Mouse (Mus musculus): ENCODE data around the gene Afdn.
"Not testable (repeated sequence)": the region's sequence is repeated elsewhere in the genome, so short reads cannot be mapped to it uniquely, and the experiment has no call there.

The Afdn gene

GRCm38 (mm10) chr17:13870236-13870635 lies 109.9 kb downstream of the Afdn start:
- no peak for DNase-seq (ENCODE audit: low spot score in 2 of 2)

DNA sequence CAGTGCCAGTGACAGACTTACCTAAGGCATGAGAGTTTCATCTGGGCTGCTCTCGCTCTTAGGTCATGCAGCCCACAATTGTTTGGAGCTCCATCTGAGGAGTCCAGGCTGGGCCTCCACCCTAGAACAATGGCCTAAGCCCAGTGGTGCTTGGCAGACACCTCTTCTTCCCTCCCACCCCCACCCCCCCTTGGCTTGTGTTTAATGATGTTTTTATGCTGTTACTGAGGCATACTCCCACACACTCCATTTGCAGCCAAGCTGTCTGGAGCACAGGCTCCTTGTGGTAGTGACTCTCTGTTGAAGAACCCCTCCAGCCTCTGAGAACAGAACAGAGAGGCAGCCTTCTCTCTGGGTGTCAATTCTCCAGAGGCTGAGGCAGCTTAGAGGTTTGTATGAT lies 113.9 kb downstream of the Afdn start:
- no peak for DNase-seq (ENCODE audit: low spot score in 2 of 2)

GRCm38 (mm10) chr17:13877460-13877859 lies 117.1 kb downstream of the Afdn start:
- DNase-seq (ENCODE audit: low spot score in 2 of 2) = no peak

- DNase-seq (ENCODE audit: low spot score in 2 of 2) = no peak
Observed at GRCm38 (mm10) chr17:13879731-13880130, 119.4 kb downstream of the Afdn start.

GRCm38 (mm10) chr17:13883540-13883939 lies 123.2 kb downstream of the Afdn start:
- DNase-seq (ENCODE audit: low spot score in 2 of 2) = no peak

DNA sequence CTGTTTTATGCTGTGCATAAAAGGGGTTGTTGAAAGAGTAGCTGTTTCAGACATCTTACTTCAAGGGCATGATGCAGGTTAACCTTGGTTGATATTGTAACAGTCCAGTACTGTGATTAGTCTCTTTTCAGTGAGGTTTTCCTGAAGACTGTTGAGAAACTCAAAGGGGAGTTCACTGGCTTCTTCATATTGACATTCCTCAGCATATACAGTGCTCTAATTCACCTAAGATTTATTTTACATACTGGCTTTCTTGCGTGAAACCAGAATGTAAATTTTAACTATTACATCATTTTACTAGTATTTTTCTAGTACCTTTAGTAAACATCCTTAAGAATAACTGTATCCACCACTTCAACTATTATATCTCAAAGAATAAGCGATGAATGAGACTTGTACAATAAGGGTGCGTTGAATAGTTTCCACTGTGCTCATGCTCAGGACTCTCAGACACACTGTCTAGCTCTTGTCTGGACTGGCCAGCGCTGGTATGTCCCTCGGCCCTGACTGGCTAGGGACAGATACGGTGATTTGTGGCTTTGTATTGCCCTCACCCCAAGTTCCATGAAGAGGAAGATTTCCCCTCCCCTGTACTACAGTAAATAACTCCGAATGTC lies 129.6 kb downstream of the Afdn start:
- DNase-seq (ENCODE audit: low spot score in 2 of 2) = no peak

- no peak for DNase-seq (ENCODE audit: low spot score in 2 of 2)
Observed at GRCm38 (mm10) chr17:13890932-13891331, 130.6 kb downstream of the Afdn start.

DNA sequence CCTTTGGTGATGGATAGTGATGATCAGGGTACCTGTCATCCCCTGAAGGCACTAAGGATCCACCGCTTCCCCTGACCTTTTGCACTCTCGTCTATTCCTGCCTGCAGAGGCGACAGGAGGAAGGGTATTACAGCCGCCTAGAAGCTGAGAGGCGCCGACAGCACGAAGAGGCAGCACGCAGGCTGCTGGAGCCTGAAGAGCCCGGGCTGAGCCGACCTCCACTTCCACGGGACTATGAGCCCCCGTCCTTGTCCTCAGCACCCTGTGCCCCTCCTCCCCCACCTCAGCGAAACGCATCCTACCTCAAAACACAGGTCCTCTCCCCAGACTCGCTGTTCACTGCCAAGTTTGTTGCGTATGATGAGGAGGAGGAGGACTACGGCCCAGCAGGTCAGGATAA lies 138.5 kb downstream of the Afdn start:
- DNase-seq (ENCODE audit: low spot score in 2 of 2) = no peak

DNA sequence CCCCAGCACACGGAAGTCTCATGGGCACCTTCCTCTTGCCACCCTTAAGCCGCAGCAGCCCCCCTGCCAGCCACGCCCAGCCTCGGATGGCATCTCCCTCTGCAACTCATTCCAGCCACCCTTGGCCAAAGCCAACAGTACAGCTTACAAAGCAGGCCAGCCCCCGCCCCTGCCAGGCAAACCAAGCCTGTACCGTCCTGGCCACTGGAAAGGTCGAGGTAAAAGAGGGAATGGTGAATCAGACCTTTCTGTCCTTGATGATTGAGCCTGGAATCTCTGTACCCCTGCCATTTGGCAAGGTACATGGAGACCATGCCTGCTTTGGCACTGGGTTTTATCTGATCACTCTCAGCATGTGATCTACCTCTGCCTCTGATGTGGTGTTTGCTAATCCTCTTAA lies 138.9 kb downstream of the Afdn start:
- DNase-seq (ENCODE audit: low spot score in 2 of 2) = no peak

DNA sequence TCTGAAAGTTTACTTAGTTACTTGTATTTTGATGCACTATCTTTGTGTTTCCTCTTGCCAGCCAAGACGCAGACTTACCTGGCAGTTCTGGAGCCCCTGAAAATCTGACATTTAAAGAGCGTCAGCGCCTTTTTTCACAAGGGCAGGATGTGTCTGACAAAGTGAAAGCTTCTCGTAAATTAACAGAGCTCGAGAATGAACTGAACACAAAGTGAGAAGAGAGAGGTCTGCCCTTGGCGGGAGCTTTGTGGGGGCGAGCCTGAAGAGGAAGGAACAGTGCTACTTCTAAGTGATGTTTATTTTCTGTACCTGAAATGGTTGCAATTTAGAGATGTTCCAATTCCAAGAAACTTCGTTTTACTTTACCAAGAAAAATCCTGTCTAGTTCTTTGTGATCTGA lies 143.5 kb downstream of the Afdn start:
- DNase-seq (ENCODE audit: low spot score in 2 of 2) = no peak

DNA sequence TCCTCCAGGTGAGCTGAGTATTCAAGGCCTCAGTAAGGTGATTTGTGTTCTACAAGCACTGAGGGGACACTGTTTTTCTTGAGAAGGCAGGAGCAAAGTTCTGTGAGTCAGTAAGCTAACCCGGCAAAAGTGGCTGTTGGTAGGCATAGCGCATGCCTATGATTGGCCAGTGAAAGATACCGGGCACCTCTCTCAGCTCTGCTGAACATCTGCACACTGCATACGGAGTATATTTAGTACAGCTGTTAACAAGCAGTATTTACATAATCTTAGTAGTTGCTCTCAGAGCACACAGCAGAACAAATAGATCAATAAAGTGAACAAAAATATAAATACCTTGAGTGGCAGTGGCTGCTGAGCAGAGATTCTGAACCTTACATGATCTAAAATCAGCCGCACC lies 146.7 kb downstream of the Afdn start:
- no peak for DNase-seq (ENCODE audit: low spot score in 2 of 2)

- DNase-seq (ENCODE audit: low spot score in 2 of 2) = no peak
Observed at GRCm38 (mm10) chr17:13907681-13908080, 147.3 kb downstream of the Afdn start.

DNA sequence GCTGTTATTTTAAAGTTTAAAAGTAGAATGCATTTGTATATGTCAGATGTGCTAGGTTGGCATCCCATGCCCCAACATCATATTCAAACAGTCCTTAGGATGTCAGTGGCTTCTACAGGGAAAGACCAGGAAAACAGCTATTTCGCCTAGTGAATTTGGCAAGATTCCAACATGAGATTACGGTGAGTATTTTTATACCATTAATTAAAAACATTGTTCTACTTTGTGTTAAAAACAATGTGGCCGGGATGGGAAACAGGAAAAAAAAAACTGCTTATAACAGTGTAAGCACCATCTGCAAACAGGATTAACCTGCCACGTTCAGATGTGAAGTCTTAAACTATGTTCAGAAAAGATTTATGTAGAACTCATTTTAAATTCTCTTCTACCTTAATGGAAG lies 153.6 kb downstream of the Afdn start:
- DNase-seq (ENCODE audit: low spot score in 2 of 2) = no peak

DNA sequence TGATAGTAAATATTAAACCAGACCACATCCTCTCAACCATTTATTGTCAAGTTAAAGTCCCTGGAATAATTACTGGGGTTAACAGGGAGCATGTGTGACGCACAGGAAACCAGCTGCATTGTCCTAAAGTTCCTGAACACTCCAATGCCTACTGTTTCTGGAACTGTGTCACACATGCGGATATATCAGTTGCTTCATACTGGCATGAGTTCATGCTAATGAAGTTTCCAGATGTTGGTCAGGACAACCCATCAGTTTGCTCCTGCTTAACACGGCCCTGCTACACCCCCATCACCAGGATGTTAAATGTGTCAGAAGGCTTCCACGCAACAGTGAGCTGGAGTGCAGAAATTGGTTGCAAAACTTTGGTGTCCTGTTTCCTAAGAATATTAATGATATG lies 154.2 kb downstream of the Afdn start:
- DNase-seq (ENCODE audit: low spot score in 2 of 2) = no peak

DNA sequence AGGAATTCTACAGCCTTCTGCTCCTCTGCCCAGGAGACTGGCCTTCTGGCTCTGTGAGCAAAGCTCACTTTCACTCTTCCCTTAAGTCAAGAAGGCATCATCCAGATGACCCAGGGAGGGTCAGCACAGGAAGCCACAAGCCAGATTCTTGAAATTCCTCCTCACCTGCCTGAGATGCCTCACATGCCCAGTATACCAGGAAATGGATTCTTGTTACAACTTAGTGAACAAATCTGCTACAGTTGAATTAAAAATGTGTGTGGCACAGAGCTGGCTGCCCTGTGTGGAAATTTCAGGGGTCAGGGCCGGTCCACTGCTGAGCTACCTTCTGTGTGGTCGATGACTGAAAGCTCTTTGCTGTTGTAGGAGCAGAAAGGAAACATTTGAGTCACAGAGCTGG lies 160.4 kb downstream of the Afdn start:
- DNase-seq (ENCODE audit: low spot score in 2 of 2) = no peak

DNA sequence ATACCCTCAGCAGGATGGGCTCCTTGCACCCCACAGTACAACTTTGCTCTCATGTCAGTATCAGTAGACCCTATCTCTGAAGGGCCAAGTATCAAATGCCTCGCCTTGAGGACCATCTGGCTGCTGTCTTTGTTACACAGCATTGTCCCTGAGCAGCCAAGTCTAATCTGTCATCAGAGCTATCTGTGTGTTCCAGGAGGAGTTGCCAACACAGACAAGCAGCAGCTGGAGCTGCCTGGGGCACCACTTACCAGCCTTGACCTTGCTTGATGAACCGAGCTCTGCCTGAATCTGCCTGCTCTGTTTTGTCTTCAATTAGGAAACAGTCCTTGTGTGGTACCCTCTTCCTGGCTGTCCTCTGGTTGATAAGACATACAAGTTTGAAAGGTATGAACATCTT lies 163.1 kb downstream of the Afdn start:
- DNase-seq (ENCODE audit: low spot score in 2 of 2) = no peak

- DNase-seq (ENCODE audit: low spot score in 2 of 2) = no peak
Observed at GRCm38 (mm10) chr17:13924588-13924987, 164.2 kb downstream of the Afdn start.

DNA sequence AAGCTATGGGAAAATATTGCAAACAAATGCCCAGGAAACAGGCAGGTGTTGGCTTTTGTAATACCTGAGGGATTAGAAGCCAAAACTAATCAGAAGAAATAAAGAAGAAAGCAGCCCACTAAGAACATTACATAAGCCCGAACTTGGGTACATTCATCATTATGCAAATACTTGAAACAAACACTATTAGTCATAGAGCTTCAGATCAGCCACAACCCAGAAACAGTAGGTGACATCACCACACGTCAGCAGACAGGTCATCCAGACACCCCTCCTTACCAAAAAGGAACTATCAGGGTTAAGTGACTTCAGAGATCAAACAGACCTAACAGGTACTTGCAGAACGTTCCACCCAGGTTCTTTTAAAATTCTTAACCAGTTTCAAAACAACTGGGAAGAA lies 165.6 kb downstream of the Afdn start:
- no peak for DNase-seq (ENCODE audit: low spot score in 2 of 2)

DNA sequence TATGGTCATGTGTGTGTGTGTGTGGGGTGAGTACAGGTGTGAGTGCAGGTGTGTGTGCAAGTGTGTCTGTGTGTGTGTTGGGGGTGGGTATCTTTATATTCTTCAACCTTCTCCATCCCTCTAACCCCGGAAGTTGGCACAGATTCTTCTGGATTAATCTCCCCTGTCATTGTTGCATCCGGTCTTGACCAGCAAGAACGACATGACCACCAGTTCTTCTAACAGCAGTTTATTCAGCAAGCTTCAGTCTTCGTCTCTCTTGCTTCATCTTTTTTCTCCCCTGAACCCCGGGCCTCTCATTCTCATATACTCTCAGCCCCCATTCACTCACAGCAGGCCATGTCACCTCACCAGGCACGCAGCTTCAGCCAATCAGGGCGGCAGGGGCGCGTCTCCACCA lies 170.1 kb downstream of the Afdn start:
- DNase-seq (ENCODE audit: low spot score in 2 of 2) = no peak

- DNase-seq (ENCODE audit: low spot score in 2 of 2) = not testable (repeated sequence)
Observed at GRCm38 (mm10) chr17:13935364-13935763, 175.0 kb downstream of the Afdn start.

GRCm38 (mm10) chr17:13937787-13938186 lies 177.4 kb downstream of the Afdn start:
- DNase-seq (ENCODE audit: low spot score in 2 of 2) = no peak

DNA sequence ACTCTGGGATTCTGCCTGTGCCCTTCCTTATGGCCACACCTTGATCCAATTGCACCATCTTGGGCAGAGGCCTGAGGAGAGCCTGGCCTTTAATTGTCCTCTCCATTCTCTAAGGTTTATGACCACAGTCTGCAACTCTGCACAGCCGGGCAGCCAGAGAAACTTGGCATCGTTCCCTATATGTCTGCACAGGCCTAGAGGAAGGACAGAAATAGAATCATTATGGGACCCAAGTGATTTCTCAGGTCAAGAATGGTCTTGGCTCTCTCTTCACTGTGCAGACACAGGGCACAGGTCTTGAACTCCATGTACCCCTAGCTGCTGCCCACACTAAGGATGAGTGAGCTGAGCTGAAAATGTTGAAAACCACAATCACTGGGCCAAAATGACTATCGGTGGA lies 178.3 kb downstream of the Afdn start:
- DNase-seq (ENCODE audit: low spot score in 2 of 2) = no peak

- DNase-seq (ENCODE audit: low spot score in 2 of 2) = not testable (repeated sequence)
Observed at GRCm38 (mm10) chr17:13939231-13939630, 178.9 kb downstream of the Afdn start.

GRCm38 (mm10) chr17:13940487-13940886 lies 180.1 kb downstream of the Afdn start:
- no peak for DNase-seq (ENCODE audit: low spot score in 2 of 2)

Data from spleen, postnatal 10 days (tissue).